Mouse (Mus musculus) limb, embryonic 10.5 days (tissue): ENCODE measurements around the gene Pfkfb2. TPM values are rescaled to one million over a fixed set of nuclear protein-coding genes. Genes with fewer than 3 reads are reported as not detected.
"Not testable (repeated sequence)": the region's sequence is repeated elsewhere in the genome, so short reads cannot be mapped to it uniquely, and the experiment has no call there.

Experiments used
- DNase-seq: peaks from one replicate; pipeline ENCODE4 v3.0.0-alpha.2; 2017; ENCODE audit warnings: low spot score
- H3K27ac ChIP-seq: fragments of 300-500 bp; sonication (generic); 2 replicates; pipeline ENCODE4 v1.5.1; 2016; ENCODE audit warnings: mild to moderate bottlenecking
- H3K27me3 ChIP-seq: fragments of 300-500 bp; sonication (generic); 2 replicates; pipeline ENCODE4 v1.6.1; 2016; ENCODE audit warnings: low read depth, mild to moderate bottlenecking; ENCODE audit not compliant: poor library complexity, severe bottlenecking
- H3K36me3 ChIP-seq: fragments of 300-500 bp; sonication (generic); 2 replicates; pipeline ENCODE4 v1.6.1; 2016; ENCODE audit warnings: mild to moderate bottlenecking, moderate library complexity
- H3K4me1 ChIP-seq: fragments of 300-500 bp; sonication (generic); 2 replicates; pipeline ENCODE4 v1.6.1; 2016
- H3K4me3 ChIP-seq: fragments of 300-500 bp; sonication (generic); 2 replicates; pipeline ENCODE4 v1.5.1; 2016; ENCODE audit warnings: mild to moderate bottlenecking, moderate library complexity
- H3K9me3 ChIP-seq: fragments of 300-500 bp; sonication (generic); replicated peaks from 2 replicates; pipeline ENCODE4 v1.6.1; 2016; ENCODE audit warnings: mild to moderate bottlenecking
- WGBS: fragments of 180-500 bp; shearing (Covaris S2); methylation state at CpG from one replicate; pipeline ENCODE4 v1.1.7; 2016; 5-methylcytosine and 5-hydroxymethylcytosine counted together
- polyA plus RNA-seq: library from polyadenylated mRNA; unstranded; fragments of >200 nt; fragmentation: Nextera tagmentation; extraction: Ambion mirVana; gene quantifications from 2 replicates; pipeline ENCODE4 v1.2.1, GENCODE M21; 2016

Pfkfb2 gene
- polyA plus RNA-seq, 1 experiment from 2014 or later = 5.1 TPM

GRCm38 (mm10) chr1:130714046-130714445 is 15.0 kb downstream of the Pfkfb2 start:
- H3K27ac ChIP-seq = no peak overlapping the region
- H3K27me3 ChIP-seq = peaks cover 21% of the 10 kb centered on the region
- no peak for DNase-seq
- WGBS = 78% methylated on average over 4 of the region's 4 CpGs
- H3K4me3 ChIP-seq = no peak overlapping the region
- H3K36me3 ChIP-seq = peaks cover 5% of the 10 kb centered on the region
- peaks cover 22% of the 10 kb centered on the region for H3K4me1 ChIP-seq
- no peaks in the 10 kb centered on the region for H3K9me3 ChIP-seq

DNA sequence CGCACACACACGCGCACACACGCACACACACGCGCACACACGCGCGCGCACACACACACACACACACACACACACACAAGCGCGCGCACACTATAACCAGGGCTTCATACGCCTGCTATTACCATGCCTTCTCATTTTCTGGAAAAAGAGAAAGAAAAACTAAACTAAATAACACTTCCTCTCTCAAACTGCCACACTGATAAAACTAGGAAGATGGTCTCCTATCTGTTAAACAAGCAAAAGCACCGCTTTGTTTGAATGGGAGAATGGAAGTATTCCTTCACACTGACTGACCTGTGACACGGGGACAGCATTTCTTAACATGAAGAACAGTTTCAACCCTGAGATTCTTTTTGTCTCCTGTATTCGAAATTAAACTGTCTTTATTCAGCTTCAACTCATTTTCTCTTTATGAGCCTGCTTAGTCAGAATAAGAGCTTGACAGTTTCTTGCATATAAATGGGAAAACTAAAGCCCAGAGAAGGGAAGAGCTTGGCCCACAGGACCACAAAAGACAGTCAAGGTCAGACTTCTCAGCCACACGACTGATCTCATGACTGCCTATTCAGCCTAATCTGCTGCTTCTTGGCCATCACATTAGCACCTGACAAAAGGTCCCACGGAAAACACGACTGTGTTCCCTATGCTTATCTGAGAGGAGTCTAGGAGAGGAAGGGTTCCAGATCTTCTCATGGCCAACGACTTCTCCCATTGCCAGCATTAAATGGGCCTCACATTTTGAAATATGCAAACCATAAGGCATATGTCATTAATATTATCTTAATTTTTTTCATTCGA is 18.6 kb downstream of the Pfkfb2 start:
- DNase-seq = no peak
- H3K9me3 ChIP-seq = no peaks in the 10 kb centered on the region
- WGBS = 92% methylated on average over 22 of the region's 22 CpGs
- H3K36me3 ChIP-seq = no peaks in the 10 kb centered on the region
- no peak overlapping the region for H3K4me3 ChIP-seq
- H3K27me3 ChIP-seq = peaks cover 21% of the 10 kb centered on the region
- no peak overlapping the region for H3K27ac ChIP-seq
- peaks cover 7% of the 10 kb centered on the region for H3K4me1 ChIP-seq

- Histone ChIP-seq H3K9me3 (no peaks in the 10 kb centered on the region), H3K27ac (no peak overlapping the region), H3K36me3 (peaks cover 27% of the 10 kb centered on the region), H3K4me1 (no peaks in the 10 kb centered on the region), H3K4me3 (no peak overlapping the region), H3K27me3 (no peaks in the 10 kb centered on the region)
- DNase-seq = no peak
- 88% methylated on average over 2 of the region's 2 CpGs for WGBS
Measured at GRCm38 (mm10) chr1:130703613-130704012, 25.4 kb downstream of the Pfkfb2 start.

GRCm38 (mm10) chr1:130701976-130702375 is 27.1 kb downstream of the Pfkfb2 start:
- Histone ChIP-seq H3K27ac (no peak overlapping the region), H3K9me3 (no peaks in the 10 kb centered on the region), H3K36me3 (peaks cover 34% of the 10 kb centered on the region), H3K27me3 (no peaks in the 10 kb centered on the region), H3K4me3 (no peak overlapping the region), H3K4me1 (no peaks in the 10 kb centered on the region)
- DNase-seq = no peak
- 94% methylated on average over 11 of the region's 11 CpGs for WGBS

DNA sequence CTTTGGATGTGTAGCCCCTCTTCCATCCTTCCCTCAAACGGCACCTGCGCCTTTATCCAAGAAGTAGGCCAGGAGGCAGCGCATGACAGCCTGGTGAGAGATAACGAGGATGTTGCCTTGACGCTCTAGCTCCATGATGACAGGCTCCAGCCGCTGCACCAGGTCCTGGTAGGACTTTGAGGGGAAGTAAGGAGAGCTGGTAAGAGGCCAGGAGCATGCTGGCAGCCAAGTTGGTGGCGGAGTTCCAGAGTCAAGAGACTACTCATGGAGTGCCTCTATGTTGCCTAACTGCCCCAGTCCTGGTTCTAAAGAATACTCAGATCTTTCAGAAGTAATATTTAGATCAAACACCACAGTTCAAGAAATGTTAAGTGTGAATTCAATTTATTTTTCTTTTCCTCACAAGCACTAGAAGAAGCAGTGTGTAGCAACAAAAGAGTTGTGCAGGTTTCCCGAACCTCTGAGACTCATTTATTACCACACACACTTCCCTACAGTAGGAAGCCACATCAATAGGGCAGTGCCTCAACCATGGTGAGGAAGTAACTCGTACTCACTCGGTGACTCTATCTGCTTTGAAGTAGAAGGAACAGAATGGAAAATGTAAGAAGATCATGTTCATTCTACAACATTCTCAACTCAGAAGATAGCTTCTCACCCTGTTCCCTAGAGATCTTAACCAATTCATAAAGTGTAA is 29.0 kb downstream of the Pfkfb2 start:
- no peak for DNase-seq

GRCm38 (mm10) chr1:130698601-130699000 is 30.5 kb downstream of the Pfkfb2 start:
- Histone ChIP-seq H3K36me3 (peaks cover 34% of the 10 kb centered on the region), H3K27ac (no peak overlapping the region), H3K9me3 (no peaks in the 10 kb centered on the region), H3K4me3 (no peak overlapping the region), H3K4me1 (no peaks in the 10 kb centered on the region), H3K27me3 (no peaks in the 10 kb centered on the region)
- DNase-seq = no peak
- 90% methylated on average over 5 of the region's 5 CpGs for WGBS

More for the DNA sequence above, 29.0 kb downstream of the Pfkfb2 start:
- Histone ChIP-seq H3K9me3 (no peaks in the 10 kb centered on the region), H3K27me3 (no peaks in the 10 kb centered on the region), H3K27ac (no peak overlapping the region), H3K4me1 (no peaks in the 10 kb centered on the region), H3K36me3 (peaks cover 34% of the 10 kb centered on the region), H3K4me3 (no peak overlapping the region)
- WGBS = 93% methylated on average over 10 of the region's 10 CpGs

DNA sequence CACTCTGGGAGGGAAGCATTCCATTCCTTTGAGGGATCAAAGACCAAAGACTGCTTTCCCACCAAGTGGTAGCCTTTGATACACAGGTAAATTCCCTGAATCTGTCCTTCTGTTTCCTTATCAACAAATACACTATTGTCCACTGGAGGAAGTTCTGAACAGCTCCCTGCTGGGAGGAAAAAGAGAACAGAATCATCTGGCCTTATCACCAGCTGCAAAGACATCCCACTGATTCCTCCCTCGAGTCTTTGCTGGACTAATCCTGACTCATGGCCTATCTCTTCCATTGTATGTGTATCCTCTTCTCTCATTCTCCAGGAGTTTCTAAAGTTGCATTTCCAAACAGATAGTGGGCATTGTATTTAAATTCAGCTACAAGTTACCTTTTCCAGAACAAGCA is 45.1 kb downstream of the Pfkfb2 start:
- Histone ChIP-seq H3K36me3 (no peaks in the 10 kb centered on the region), H3K9me3 (no peaks in the 10 kb centered on the region), H3K4me3 (no peak overlapping the region), H3K27ac (no peak overlapping the region), H3K4me1 (peaks cover 13% of the 10 kb centered on the region), H3K27me3 (no peaks in the 10 kb centered on the region)
- 90% methylated on average over 1 of the region's 1 CpGs for WGBS
- DNase-seq = no peak

- no peaks in the 10 kb centered on the region for H3K27me3 ChIP-seq
- no peak overlapping the region for H3K4me3 ChIP-seq
- H3K36me3 ChIP-seq = no peaks in the 10 kb centered on the region
- WGBS = 61% methylated on average over 6 of the region's 6 CpGs
- H3K27ac ChIP-seq = no peak overlapping the region
- peaks cover 13% of the 10 kb centered on the region for H3K4me1 ChIP-seq
- no peak for DNase-seq
- H3K9me3 ChIP-seq = no peaks in the 10 kb centered on the region
Measured at GRCm38 (mm10) chr1:130681656-130682413, 47.2 kb downstream of the Pfkfb2 start.

- Histone ChIP-seq H3K9me3 (no peaks in the 10 kb centered on the region), H3K27me3 (no peaks in the 10 kb centered on the region), H3K4me1 (peaks cover 13% of the 10 kb centered on the region), H3K4me3 (no peak overlapping the region), H3K27ac (no peak overlapping the region), H3K36me3 (no peaks in the 10 kb centered on the region)
- no peak for DNase-seq
- WGBS = 71% methylated on average over 2 of the region's 2 CpGs
Measured at GRCm38 (mm10) chr1:130681075-130681474, 48.0 kb downstream of the Pfkfb2 start.

- Histone ChIP-seq H3K36me3 (no peaks in the 10 kb centered on the region), H3K27ac (no peak overlapping the region), H3K9me3 (no peaks in the 10 kb centered on the region), H3K4me1 (peaks cover 13% of the 10 kb centered on the region), H3K4me3 (no peak overlapping the region), H3K27me3 (no peaks in the 10 kb centered on the region)
- 95% methylated on average over 2 of the region's 2 CpGs for WGBS
- DNase-seq = no peak
Measured at GRCm38 (mm10) chr1:130678551-130678950, 50.5 kb downstream of the Pfkfb2 start.

DNA sequence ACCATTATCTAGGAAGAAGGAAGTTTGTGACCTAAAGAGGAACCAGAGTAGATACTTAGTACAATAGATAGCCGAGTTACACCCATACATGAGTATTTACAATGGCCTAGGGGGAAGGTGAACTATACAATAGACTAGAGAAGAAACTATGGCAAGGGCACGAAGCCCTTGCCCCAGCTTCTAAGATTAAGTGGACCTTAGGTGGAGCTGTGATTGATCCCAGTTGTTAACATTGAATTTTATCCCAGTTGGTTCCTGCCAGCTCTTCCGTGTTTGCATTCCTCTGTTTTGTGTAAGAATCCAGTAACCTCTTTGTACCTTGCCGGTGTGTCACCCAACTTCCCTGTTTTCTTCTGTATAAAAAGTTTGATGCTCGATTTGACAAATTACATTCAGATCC is 65.5 kb downstream of the Pfkfb2 start:
- not testable (repeated sequence) for H3K36me3 ChIP-seq, DNase-seq, H3K4me3 ChIP-seq, H3K4me1 ChIP-seq, H3K27me3 ChIP-seq, H3K9me3 ChIP-seq, H3K27ac ChIP-seq
- 91% methylated on average over 5 of the region's 5 CpGs for WGBS

DNA sequence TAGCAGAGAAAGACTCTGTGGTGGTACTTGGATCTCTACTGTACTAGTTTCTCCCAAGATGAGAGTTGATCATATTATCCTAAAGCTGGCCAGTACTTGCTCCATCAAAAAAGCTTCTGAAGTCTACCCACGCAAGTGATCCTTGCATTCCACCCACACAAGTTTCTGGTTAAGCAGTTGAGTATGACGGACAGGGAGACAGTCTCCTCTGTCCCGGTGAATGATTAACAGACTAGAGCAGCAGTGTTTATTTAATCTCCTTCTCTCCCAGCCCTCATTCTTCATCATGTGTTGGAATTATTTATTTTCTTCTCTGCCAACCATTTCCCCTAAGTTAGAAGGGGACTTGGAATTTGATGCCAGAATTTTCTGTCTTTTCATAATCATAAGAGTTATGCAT is 67.6 kb downstream of the Pfkfb2 start, which contains the start of gene C4bp:
C4bp (minus strand) TSS at position 179 of the 400 bp plus-strand sequence.
- no peaks in the 10 kb centered on the region for H3K27me3 ChIP-seq
- no peaks in the 10 kb centered on the region for H3K9me3 ChIP-seq
- no peaks in the 10 kb centered on the region for H3K4me1 ChIP-seq
- no peak for DNase-seq
- no peak within 1 kb of the TSS for H3K4me3 ChIP-seq
- WGBS = 87% methylated on average over 3 of the region's 3 CpGs
- no peak within 1 kb of the TSS for H3K27ac ChIP-seq
- no peaks in the 10 kb centered on the region for H3K36me3 ChIP-seq

GRCm38 (mm10) chr1:130659641-130660040 is 69.4 kb downstream of the Pfkfb2 start:
- DNase-seq = not testable (repeated sequence)

More at GRCm38 (mm10) chr1:130659641-130660040, 69.4 kb downstream of the Pfkfb2 start:
- H3K4me3 ChIP-seq, H3K4me1 ChIP-seq, H3K27ac ChIP-seq, H3K9me3 ChIP-seq, H3K36me3 ChIP-seq, H3K27me3 ChIP-seq: not testable (repeated sequence)
- 27% methylated on average over 5 of the region's 5 CpGs for WGBS
